ENCODE assay signal across 12 mouse cellular contexts in the genomic region with DNA sequence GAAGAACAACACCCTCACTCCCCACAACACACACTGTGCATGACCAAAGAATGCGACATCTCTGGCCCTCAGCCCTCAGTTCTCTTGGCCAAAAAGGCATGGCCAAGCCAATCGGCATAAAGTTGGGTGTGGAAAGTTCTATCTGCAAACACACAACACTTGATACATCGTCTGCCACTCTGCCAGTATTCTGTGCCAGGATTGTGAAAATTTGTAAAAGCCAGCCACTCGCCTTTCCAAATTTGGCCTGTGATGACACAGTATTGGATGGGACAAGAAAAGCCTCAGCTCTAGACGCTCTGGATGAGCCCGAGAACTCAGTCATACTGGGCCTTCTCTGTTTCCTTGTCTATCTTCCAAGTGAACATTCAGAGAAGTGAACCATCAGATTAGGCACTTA. TPM values are rescaled to one million over a fixed set of nuclear protein-coding genes. Genes with fewer than 3 reads are reported as not detected.
DNase-seq lines count a peak whose midpoint lies in the region; ATAC-seq and TF ChIP-seq lines count a peak whose summit lies in the region.
"Had no signal": no experiment of that assay in that cellular context is flagged by ENCODE, and none has a peak within 500 bp of the region (broad histone marks: within the 10 kb centered on the region; RNA-seq: fewer than 3 reads in every experiment).

No protein-coding gene starts in this region.

- no peak; the same call in 1 of the 2 replicates for ATAC-seq in hindbrain, embryonic 11.5 days (ENCODE audit: low FRiP score)
- ATAC-seq in hindbrain, embryonic 12.5 days (ENCODE audit: low FRiP score): no peak
- ATAC-seq in forebrain, postnatal 0 days: peak; percentile 53; the same call in 1 of the 2 replicates

- H3K4me1 ChIP-seq in hindbrain, embryonic 11.5 days (replicated peaks; ENCODE audit: control insufficient read depth, insufficient read depth, low read length): no peaks in the 10 kb centered on the region
- H3K4me1 ChIP-seq in hindbrain, embryonic 12.5 days: no peaks in the 10 kb centered on the region
- no peaks in the 10 kb centered on the region for H3K4me1 ChIP-seq in forebrain, postnatal 0 days (ENCODE audit: insufficient read depth)
- H3K4me1 ChIP-seq: limb, embryonic 15.5 days had no signal

- no peak overlapping the region for H3K4me2 ChIP-seq in hindbrain, embryonic 11.5 days (replicated peaks; ENCODE audit: low read depth, low read length)
- no peak overlapping the region for H3K4me2 ChIP-seq in hindbrain, embryonic 12.5 days (replicated peaks)
- H3K4me2 ChIP-seq in forebrain, postnatal 0 days (ENCODE audit: low read depth): no peak overlapping the region
- H3K4me2 ChIP-seq: limb, embryonic 15.5 days had no signal

- H3K9ac ChIP-seq in hindbrain, embryonic 11.5 days (ENCODE audit: low read depth, low read length): no peak overlapping the region
- no peak overlapping the region for H3K9ac ChIP-seq in hindbrain, embryonic 12.5 days
- no peak overlapping the region for H3K9ac ChIP-seq in forebrain, postnatal 0 days
- H3K9ac ChIP-seq: limb, embryonic 15.5 days had no signal

- TF ChIP-seq CTCF in forebrain, postnatal 0 days (IDR thresholded peaks at IDR 0.05; ENCODE audit: low read depth): no peak

- no peak overlapping the region for H3K4me3 ChIP-seq in hindbrain, embryonic 11.5 days (ENCODE audit: low read depth, low read length)
- no peak overlapping the region for H3K4me3 ChIP-seq in hindbrain, embryonic 12.5 days
- H3K4me3 ChIP-seq in forebrain, postnatal 0 days (ENCODE audit: low read depth, low read length): no peak overlapping the region
- H3K4me3 ChIP-seq: limb, embryonic 15.5 days; megakaryocyte, embryonic 14.5 days had no signal

- H3K27ac ChIP-seq in hindbrain, embryonic 11.5 days (ENCODE audit: low read depth, low read length): no peak overlapping the region
- H3K27ac ChIP-seq in hindbrain, embryonic 12.5 days: no peak overlapping the region
- no peak overlapping the region for H3K27ac ChIP-seq in forebrain, postnatal 0 days (ENCODE audit: low read depth, low read length)
- H3K27ac ChIP-seq: limb, embryonic 15.5 days had no signal

- H3K36me3 ChIP-seq in hindbrain, embryonic 11.5 days (ENCODE audit: control insufficient read depth, insufficient read depth, low read length): no peaks in the 10 kb centered on the region
- no peaks in the 10 kb centered on the region for H3K36me3 ChIP-seq in hindbrain, embryonic 12.5 days
- H3K36me3 ChIP-seq in forebrain, postnatal 0 days (ENCODE audit: insufficient read depth): no peaks in the 10 kb centered on the region
- H3K36me3 ChIP-seq: limb, embryonic 15.5 days had no signal

- no peaks in the 10 kb centered on the region for H3K27me3 ChIP-seq in hindbrain, embryonic 11.5 days (ENCODE audit: control insufficient read depth, insufficient read depth, low read length)
- no peaks in the 10 kb centered on the region for H3K27me3 ChIP-seq in hindbrain, embryonic 12.5 days
- no peaks in the 10 kb centered on the region for H3K27me3 ChIP-seq in forebrain, postnatal 0 days (ENCODE audit: insufficient read depth, low read length)

- 87% methylated on average over 6 of the region's 6 CpGs for WGBS in hindbrain, embryonic 11.5 days
- WGBS in hindbrain, embryonic 12.5 days: 93% methylated on average over 6 of the region's 6 CpGs
- 78% methylated on average over 6 of the region's 6 CpGs for WGBS in forebrain, postnatal 0 days

- H3K9me3 ChIP-seq in hindbrain, embryonic 11.5 days (ENCODE audit: control insufficient read depth, low read length): no peaks in the 10 kb centered on the region
- H3K9me3 ChIP-seq in hindbrain, embryonic 12.5 days (replicated peaks): no peaks in the 10 kb centered on the region
- H3K9me3 ChIP-seq in forebrain, postnatal 0 days (ENCODE audit: low read length): no peaks in the 10 kb centered on the region
- H3K9me3 ChIP-seq: limb, embryonic 15.5 days; megakaryocyte, embryonic 14.5 days had no signal

- DNase-seq in hindbrain, embryonic 11.5 days (ENCODE audit: low spot score): peak; percentile 1
- peak; percentile 4 for DNase-seq in urinary bladder, postnatal 14 days (ENCODE audit: low spot score)
- DNase-seq in urinary bladder, postnatal 10 days (ENCODE audit: low spot score): no peak
- no peak for DNase-seq in forebrain, postnatal 0 days
- peak; percentile 10 for DNase-seq in lung, postnatal 36 days
- DNase-seq in cerebellum, postnatal 14 days: no peak
- DNase-seq in frontal cortex, postnatal 10 days (ENCODE audit: low spot score in 2 of 2): no peak

RNA-seq across cellular contexts. Expression of a gene that starts 2.7 kb away (rescaled TPM):
- polyA plus RNA-seq in hindbrain, embryonic 11.5 days (2014; fragmentation: Nextera tagmentation; extraction: Ambion mirVana): 15.4 and 16.6 TPM in 2 replicates
- 12.2 and 15.9 TPM in 2 replicates for polyA plus RNA-seq in hindbrain, embryonic 12.5 days (2016; fragmentation: Nextera tagmentation; extraction: Ambion mirVana)
- total RNA-seq in forebrain, postnatal 0 days (2014; rRNA removed): 26.9 and 36.3 TPM in 2 replicates
- 15.4 and 16.4 TPM in 2 replicates for polyA plus RNA-seq in forebrain, postnatal 0 days (2015; fragmentation: Nextera tagmentation; extraction: Ambion mirVana)

RNA-seq across cellular contexts. Expression of a gene that starts 39.8 kb away (rescaled TPM):
- not detected in 2 replicates for polyA plus RNA-seq in hindbrain, embryonic 11.5 days (2014; fragmentation: Nextera tagmentation; extraction: Ambion mirVana)
- 0.17 and 0.18 TPM in 2 replicates for polyA plus RNA-seq in hindbrain, embryonic 12.5 days (2016; fragmentation: Nextera tagmentation; extraction: Ambion mirVana)
- 0.08 TPM in 1 of 2 replicates, not detected in the other for total RNA-seq in forebrain, postnatal 0 days (2014; rRNA removed)
- not detected in 2 replicates for polyA plus RNA-seq in forebrain, postnatal 0 days (2015; fragmentation: Nextera tagmentation; extraction: Ambion mirVana)
- total RNA-seq: layer of hippocampus, postnatal 14 days had no signal
- polyA plus RNA-seq: activated CD4-positive, CD25-positive, alpha-beta regulatory T cell, adult 4 months; limb, embryonic 15.5 days had no signal

RNA-seq across cellular contexts. Expression of a gene that starts 48.8 kb away (rescaled TPM):
- 6.9 TPM in 2 replicates for polyA plus RNA-seq in hindbrain, embryonic 11.5 days (2014; fragmentation: Nextera tagmentation; extraction: Ambion mirVana)
- 8.5 and 10.1 TPM in 2 replicates for polyA plus RNA-seq in hindbrain, embryonic 12.5 days (2016; fragmentation: Nextera tagmentation; extraction: Ambion mirVana)
- 39.0 and 42.2 TPM in 2 replicates for total RNA-seq in forebrain, postnatal 0 days (2014; rRNA removed)
- 8.7 and 18.3 TPM in 2 replicates for polyA plus RNA-seq in forebrain, postnatal 0 days (2015; fragmentation: Nextera tagmentation; extraction: Ambion mirVana)

Comparison
In these comparisons a context has a peak if more than half of its experiments do, and no peak if none do; other contexts are left out.
1. DNase-seq: peak in hindbrain, embryonic 11.5 days (single experiment), urinary bladder, postnatal 14 days (single experiment) and lung, postnatal 36 days (single experiment); none in urinary bladder, postnatal 10 days (single experiment), forebrain, postnatal 0 days (single experiment), cerebellum, postnatal 14 days (0 of 2) and frontal cortex, postnatal 10 days (0 of 2).